Mouse (Mus musculus): ENCODE data around the gene 0610010K14Rik.

0610010K14Rik gene

DNA sequence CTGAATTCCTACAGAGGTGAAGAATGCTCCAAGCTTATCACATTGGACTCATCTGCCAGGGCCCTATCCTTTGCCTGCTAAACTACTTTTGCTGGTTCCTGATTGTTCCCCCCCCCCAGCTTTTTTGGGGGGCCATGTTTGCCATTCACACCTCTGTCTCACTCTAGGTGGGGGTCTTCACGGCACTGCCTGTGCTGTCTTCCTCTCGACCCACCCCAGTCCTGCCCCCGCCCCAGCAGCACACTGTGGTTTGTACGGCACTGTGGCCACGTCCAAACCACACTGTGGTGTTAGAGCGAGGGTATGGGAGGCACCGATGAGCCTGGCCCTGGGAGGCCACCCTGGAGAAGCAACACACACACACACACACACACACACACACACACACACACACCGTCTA lies 3.2 kb downstream of the 0610010K14Rik start:
- DNase-seq, result no peak

DNA sequence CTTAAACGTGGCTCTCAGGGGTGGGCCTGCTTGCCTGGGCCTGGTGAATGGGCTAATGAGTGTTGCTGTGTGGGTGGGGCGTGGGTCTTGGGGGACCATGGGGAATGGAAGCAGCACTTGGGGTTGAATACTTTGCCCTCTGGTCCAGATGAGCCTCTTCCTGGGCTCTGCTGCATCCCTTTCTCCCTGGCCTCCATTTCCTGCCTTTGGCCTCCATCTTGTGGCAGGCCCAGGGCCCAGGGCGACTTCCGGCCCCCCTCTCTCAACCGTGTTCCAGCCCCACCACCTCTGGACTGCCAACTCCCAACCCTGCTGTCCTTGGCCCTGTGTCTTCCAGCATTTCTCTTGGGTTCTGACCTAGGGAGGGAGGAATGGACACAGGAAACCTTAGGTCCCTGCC lies 3.7 kb downstream of the 0610010K14Rik start:
- DNase-seq, result no peak

DNA sequence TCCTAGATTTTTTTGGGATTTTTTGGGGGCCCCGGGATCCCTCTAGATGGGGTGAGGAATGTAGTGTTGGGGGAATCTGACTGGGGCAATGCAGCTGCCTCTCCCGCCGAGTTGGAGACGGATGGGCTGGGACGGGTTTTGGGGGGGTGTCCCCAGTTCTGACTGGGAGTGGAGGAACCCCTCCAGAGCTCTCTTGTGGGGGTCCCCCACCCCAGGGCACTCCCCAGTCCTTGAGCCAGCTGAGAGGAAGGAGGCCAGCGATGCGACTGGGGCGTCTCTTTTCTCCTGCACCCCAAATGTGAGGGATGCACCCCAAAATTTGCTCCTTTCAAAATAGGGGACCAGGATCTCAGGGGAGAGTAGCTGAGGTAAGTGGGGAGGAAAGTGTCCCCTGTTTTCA lies 4.7 kb downstream of the 0610010K14Rik start:
- peak in 1 of 2 experiments; percentile 52 for DNase-seq

GRCm38 (mm10) chr11:70232546-70232945 lies 5.2 kb downstream of the 0610010K14Rik start:
- peak; percentile 66 to 75 for DNase-seq

GRCm38 (mm10) chr11:70230239-70230727 lies 7.4 kb downstream of the 0610010K14Rik start:
- DNase-seq, result peak; percentile 85 to 87

DNA sequence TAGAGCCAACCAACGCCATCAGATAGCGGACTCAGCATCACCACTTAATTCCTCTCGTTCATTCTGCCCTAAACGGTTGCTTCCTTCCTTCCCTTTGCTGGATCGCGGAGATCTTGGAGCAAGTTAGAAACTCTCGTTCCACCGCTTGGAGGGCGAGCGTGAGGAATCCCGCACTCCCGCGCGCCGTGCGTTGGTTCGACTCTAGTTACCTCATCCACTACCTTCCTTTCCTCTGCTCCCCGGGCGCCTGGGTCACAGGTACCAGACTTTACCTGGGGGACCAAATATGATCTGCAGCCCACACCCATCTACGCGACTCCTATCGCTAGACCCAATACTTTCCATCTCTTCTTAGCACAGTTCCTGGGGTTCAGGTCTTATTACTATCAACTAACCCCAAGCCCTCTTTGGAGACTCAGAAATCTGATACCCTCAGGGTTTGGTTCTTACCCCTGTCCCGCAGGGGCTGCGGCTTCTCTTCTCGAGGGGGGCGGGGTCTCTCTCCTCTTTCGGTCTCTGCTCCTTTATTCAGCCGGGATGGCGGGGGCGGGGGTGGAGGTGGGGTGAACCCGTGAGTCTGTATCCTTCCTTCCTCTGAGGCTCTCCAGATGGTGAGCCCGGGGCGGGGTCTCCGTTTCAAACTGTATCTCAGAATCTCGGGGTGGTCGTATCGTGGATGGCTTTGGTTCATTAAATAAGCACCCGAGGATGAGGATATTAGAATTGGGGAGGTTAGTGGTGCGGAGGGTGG lies 8.3 kb downstream of the 0610010K14Rik start, which contains the start of gene Bcl6b:
Bcl6b (minus strand) TSS at position 539 of the 751 bp plus-strand sequence.
- DNase-seq, result no peak

DNA sequence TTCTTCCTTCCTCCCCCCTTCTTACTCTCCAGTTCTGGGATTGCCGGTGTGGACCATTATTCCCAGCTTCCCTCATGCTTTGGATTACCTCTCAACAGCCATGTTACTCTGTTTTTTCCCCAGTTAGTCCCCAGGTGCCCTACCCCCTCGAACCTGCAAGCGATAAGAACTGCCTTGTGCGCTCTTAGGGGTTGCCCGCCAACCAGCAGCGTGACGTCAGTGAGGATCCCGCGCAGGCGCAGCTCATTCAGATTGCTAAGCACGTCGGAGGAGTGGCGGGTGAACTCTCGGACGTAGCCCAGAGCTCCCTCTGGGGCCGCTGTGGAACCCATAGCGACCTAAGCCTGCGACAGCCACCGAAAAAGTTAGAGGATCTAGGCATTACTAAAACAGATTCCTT lies 8.9 kb downstream of the 0610010K14Rik start:
- peak; percentile 81 to 85 for DNase-seq

DNA sequence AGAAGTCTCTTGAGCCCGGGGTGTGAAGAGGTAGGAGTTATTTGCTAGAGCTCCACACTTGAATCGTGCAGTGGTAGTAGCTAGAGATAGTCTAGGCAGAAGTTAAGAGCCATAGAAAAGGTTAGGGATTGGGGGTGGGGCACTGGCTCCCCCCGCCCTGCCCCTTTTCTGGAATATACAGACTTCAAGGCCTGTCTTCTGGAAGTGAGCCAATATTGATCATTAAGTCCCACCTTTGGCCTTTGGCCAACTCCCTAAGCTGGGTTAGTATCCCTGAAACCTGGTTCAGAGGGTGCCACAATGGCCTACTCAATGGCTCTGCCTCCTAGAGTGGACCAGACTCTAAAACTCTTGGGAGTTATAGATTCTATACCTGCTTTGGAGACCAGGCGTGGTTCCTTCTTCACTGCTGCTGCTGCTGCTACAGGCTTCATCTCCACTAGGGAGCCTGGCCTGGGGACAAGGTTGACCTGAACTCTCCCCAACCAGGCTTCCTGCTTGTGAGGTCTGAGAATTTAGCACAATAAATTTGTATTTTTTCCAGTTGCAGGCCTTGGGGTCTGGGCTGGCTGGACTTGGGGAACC lies 10.0 kb downstream of the 0610010K14Rik start:
- no peak for DNase-seq

DNA sequence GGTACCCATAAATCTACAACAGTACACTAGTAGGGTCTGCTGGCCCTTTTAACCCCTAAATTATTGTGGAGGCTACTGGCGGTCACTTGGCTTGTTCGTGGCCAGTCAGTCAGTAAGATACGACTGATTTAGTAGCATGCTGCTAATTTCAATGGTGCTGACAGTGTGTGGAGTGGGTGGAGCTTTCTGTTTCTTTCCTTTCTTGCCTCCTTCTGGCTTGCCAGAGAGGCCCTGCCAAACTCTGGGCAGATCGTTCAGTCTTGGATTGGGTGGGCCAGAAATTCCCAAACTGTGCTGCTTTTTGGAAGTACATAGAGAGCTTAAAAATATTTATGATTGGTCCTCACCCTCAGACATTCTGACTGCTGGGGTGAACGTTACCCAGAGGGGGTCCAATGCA lies 10.6 kb downstream of the 0610010K14Rik start:
- DNase-seq, result no peak

GRCm38 (mm10) chr11:70226602-70226890 lies 11.2 kb downstream of the 0610010K14Rik start:
- no peak for DNase-seq

DNA sequence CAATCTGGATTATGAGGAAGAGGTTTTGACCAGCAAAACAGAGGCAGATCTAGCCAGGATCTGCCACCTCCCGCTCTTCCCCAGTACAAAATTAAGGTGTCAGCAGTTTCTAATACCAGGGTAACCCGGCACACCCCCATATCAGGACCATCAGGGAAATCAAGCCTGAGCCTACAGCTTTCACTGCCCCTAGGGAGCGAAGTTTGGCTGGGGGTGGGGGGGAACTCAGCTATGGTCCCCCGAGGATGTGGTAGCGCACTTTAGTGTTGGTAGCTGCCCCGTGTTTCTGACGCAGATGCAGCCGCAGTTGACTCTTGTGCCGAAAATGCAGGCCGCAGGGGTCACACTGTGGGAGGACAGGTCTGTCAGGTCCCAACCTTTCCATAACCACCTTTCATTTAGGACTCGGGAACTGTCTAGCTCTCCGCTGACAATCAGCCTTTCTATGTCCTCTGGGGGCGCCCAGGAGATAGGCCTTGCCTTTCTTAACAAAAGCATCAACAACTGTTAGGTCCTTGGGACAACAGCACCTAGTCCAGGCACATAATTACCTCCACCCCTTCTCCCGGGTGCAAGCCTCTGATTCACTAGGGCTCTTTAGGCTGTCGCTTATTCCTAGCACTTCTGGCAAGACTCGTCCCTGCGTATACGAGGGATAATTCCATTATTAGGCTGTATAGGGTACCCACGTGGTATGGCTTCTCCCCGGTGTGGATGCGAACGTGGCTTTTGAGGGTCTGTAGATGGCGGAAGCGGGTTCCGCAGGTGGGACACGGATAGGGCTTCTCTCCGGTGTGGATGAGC lies 11.7 kb downstream of the 0610010K14Rik start:
- DNase-seq, result no peak

GRCm38 (mm10) chr11:70223724-70224123 lies 14.0 kb downstream of the 0610010K14Rik start:
- DNase-seq, result no peak

GRCm38 (mm10) chr11:70221603-70222500 lies 15.9 kb downstream of the 0610010K14Rik start:
- peak in 1 of 2 experiments; percentile 39 for DNase-seq

- DNase-seq, result peak; percentile 97 to 98
Measured at GRCm38 (mm10) chr11:70220731-70221602, 16.7 kb downstream of the 0610010K14Rik start, which contains the start of gene Slc16a13. Slc16a13 (minus strand) TSS chr11:70221064.

- DNase-seq, result peak; percentile 52 to 62
Measured at GRCm38 (mm10) chr11:70220323-70220722, 17.4 kb downstream of the 0610010K14Rik start.

GRCm38 (mm10) chr11:70219873-70220272 lies 17.8 kb downstream of the 0610010K14Rik start:
- no peak for DNase-seq

GRCm38 (mm10) chr11:70218741-70219470 lies 18.8 kb downstream of the 0610010K14Rik start:
- DNase-seq, result no peak

DNA sequence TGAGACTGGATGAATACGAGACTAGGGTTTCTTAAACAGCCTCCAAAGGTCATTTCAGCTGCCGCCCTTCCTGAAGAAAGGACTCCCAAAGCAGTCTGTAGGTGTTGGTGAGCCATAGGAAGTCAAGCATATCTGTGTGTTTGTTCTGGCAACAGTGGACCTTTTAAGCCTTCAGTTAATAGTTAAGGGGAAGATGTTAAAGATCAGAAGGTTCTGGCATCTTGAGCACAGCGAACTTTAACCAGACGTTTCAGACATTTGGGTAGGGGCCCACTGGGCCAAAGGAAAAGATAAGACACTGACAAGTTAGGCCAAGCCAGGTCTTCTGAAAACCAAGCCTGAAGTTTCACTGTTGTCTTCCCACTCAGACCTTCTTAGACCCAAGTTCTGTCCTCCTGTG lies 19.7 kb downstream of the 0610010K14Rik start:
- DNase-seq, result no peak

DNA sequence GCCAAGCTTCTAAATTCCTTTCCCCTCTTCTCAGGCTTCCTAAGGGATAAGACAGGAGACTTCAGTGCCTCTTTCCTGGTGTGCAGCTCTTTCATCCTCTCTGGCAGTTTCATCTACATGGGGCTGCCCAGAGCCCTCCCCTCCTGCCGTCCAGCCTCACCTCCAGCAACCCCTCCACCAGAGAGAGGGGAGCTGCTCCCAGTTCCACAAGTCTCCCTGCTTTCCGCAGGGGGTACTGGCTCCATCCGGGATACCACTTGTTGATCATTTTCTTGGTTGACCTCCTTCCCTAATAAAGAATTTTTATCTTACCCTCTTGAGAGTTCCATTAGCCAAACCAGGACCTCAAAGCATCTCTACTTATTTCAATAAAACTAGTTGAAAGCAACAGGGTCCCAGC lies 21.6 kb downstream of the 0610010K14Rik start:
- no peak for DNase-seq

DNA sequence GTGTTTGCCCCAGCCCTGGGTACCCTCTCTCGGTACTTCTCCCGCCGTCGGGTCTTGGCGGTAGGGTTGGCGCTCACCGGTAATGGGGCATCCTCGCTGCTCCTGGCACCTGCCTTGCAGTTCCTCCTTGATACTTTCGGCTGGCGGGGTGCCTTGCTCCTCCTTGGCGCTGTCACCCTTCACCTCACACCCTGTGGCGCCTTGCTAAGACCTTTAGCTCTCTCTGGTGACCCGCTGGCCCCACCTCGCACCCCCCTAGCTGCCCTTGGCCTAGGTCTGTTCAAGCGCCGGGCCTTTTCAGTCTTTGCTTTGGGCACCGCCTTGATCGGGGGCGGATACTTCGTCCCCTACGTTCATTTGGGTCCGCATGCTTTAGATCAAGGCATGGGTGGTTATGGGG lies 22.4 kb downstream of the 0610010K14Rik start:
- peak; percentile 50 to 51 for DNase-seq

DNA sequence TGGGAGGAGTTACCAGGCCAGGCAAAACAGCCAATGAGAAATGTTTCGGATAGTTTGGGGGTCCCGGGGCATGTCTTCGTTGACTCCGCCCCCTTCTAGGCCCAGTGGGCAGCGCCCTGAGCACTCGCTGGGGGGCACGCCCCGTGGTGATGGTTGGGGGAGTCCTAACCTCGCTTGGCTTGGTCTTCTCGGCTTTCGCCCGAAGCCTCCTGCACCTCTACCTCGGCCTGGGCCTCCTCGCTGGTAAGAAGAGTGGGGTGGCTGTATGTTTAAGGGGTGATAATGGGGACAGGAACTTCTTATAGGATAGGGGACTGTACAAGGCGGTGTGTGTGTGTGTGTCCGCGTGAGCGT lies 22.9 kb downstream of the 0610010K14Rik start:
- DNase-seq, result peak in 1 of 2 experiments; percentile 50

All from cerebellum, postnatal 36 days (tissue).